Mouse (Mus musculus): ENCODE data around the gene Ttc8.

GRCm38 (mm10) chr12:98981081-98981480 is 60.7 kb downstream of the Ttc8 start:
- no peak for TF ChIP-seq CHD2 (IDR thresholded peaks at IDR 0.05; ENCODE audit: low read depth, low read length)
- TF ChIP-seq MAFK (IDR thresholded peaks at IDR 0.05; ENCODE audit: insufficient read depth, low read depth, low read length), result no peak
